Mouse (Mus musculus) adipocyte (in vitro differentiated cells): ENCODE data around the gene Pgap1.

Experiments
- DNase-seq: peaks from one replicate; pipeline ENCODE4 v3.0.0-alpha.2; 2016; ENCODE audit warnings: low spot score

Gene Pgap1

DNA sequence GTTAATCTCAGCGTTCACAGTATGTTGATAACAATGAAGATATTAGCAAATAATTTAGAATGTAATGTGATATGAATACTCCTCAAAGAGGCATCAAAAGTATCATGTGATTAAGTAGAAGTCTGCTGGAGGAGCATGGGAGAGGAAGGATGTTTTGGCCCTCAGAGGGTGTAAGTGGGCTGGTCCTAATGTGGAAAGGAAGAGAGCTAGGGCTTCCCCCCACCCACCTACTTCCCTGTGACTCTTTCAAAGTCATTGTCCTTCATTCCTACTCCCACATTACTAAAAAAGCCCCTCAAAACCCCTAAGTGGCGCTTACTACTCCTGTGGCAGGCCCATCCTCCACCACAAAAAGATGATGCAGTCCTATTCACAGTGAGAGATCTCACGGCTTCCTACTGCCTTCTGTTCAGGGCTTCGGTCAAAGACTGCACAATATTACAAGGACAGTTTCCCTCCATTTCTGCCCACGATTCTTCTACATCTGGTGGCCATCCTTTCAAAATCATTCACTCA lies 37.4 kb downstream of the Pgap1 start:
- DNase-seq = no peak

DNA sequence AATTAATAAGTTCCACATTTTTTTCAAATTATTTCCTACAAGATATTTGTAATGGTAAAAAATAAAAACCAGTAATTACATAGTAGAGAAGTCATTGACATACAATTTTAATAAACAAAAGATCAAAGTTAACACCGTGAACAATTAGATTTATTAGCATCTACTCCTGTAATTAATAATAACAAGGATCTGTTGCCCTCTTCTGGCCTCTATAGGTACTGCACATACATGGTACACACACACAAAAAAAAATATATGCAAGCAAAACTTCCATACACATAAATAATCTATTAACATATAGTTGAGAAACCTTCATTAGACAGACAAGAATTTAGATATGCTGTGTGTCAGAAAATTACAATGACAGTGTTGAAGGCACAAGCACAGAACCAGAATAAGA lies 43.6 kb downstream of the Pgap1 start:
- peak; percentile 10 for DNase-seq

DNA sequence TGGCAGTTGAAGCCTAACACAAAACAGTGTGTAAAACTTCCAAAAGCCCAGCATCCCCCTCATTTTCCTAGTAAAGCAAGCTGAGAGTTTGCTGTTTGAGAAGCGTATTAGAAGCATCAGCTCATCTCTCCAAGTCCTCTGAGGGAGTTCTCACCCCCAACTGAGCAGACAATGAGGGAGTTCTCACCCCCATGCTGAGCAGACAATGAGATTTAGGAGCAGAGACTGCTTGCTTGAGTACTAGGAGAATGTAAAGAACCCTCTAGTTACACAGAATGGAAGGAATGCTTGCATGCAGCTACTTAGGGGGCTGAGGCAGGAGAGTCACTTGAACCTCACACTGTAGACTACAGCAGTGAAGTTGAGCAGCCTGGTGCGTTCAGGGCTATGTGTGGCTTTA lies 59.0 kb downstream of the Pgap1 start:
- DNase-seq = no peak

DNA sequence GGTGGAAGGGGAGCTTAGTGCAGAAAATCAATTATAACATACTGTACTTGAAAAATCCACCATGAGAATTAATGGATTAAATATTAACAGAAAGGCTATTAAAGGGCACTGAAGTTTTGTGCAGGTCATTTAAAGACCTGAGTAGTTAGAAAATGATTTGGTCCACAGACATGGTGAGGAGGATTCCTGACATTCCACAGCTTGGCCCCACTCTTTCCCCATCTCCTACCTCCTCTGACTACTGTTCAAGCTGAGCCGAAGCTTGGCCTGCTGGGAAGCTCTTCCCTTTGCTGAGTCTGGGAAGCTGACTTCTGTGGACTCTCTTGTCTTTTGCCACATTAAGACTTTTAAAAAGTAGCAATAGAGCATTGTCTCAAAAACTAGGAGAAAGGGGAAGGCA lies 61.2 kb downstream of the Pgap1 start:
- no peak for DNase-seq

GRCm38 (mm10) chr1:54493496-54493895 lies 64.0 kb downstream of the Pgap1 start:
- DNase-seq = no peak

DNA sequence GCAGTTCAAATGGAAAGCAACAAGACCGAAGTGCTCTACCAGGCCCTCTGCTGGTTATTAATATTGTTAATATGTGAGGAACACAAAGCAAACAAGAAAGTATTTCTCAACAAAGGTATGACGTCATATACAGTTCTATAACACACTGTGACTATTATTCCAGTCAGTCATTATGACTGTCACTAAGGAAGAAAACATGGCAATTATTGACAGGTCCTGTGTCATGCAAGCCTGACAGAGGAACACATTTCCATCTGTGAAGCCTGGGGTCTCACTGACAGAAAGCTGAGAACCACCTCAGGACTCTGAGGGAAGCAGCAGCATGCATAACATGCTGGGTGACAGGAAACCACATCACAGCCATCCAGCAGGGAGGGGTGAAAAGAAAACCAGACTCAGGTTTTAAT lies 65.0 kb downstream of the Pgap1 start:
- DNase-seq = peak; percentile 17

DNA sequence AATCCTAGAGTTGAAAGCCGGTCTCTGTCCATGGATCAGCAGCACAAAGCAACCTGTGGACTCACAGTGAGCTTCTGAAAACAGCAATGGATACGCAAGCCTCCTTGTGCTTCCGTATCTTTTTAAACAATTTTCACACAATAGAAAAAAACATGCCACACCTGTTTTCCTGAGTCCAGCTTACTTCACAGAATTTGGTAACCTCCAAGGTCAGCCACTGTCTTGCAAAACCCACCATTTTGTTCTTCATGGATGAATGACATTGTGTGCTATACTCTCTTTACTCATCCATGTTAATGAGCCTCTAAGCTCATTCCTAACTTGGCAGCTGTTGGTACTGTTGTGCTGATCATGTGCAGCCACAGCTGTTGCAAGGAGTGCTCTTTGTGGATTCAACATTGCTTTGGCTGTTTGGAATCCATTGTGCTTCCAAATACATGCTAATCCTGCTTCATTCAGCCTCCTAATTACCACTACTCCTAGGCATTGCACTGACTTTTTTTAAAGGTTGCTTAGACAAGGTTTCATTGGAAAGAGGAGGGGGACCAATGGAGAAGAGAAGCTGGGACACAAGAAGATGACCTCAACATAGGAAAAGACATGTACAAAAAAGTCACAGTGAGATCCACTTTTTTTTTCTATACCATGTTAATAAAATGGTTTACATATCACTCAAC lies 72.6 kb downstream of the Pgap1 start:
- DNase-seq = no peak

DNA sequence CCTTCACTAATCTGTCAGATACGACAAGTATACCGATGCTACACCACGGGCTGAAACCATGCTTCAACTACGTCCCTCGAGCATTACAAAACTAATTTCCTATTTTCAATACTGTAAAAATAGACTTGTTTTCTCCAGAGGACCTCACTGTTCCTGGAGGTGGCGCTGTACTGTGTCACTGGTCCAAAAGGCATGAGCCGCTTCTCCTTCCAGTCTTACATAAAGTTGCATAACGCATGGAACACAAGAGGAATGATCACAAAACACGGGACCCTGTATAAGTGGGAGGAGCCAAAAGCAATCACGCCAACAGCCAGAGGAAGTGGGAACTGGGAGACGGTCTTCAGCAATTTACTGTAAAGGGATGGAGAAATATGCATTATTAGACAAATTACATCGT lies 77.0 kb downstream of the Pgap1 start:
- no peak for DNase-seq

DNA sequence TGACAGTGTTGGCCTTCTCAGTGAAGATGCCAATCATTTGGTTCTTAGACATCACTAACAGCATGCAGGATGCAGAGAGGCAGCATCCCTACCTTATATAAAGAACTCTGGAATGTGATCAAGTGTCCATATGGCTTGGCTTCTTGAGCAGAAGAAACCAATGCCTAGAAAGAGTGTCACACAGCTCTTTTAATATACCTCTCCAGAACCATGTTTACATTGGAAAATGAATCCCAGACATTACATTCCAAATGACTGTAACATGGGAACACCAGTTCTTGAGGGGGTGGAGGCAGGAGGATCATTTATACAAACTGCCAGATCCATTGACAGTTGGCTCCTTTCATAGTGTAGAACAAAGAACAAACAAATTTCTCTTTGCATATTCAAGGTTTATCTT lies 88.8 kb downstream of the Pgap1 start:
- no peak for DNase-seq

- no peak for DNase-seq
These were observed 90.1 kb downstream of the Pgap1 start for GRCm38 (mm10) chr1:54467366-54467765.

- DNase-seq = no peak
These were observed 105.4 kb downstream of the Pgap1 start for GRCm38 (mm10) chr1:54452116-54452515.

DNA sequence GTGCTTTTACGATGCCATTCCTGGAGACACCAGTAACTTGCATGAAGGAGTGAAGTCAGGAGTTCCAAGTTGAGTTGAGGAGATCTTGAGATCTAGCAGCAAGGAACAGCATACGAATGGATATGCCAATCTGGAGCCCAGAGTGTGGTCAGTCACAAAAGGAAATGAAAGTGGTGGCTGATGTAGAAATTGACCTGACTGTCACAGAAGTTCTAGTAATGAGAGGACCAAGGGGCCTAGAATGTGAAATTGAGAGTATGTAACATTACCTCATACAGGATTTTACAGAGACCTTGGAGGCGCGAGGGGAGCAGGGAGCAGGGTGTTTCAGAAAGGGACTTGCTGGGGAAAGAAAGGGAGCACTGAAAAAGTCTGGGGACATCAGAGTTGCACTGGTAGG lies 108.7 kb downstream of the Pgap1 start:
- no peak for DNase-seq

- no peak for DNase-seq
These were observed 113.8 kb downstream of the Pgap1 start for GRCm38 (mm10) chr1:54443641-54444040.

GRCm38 (mm10) chr1:54439080-54439476 lies 118.4 kb downstream of the Pgap1 start:
- DNase-seq = no peak

DNA sequence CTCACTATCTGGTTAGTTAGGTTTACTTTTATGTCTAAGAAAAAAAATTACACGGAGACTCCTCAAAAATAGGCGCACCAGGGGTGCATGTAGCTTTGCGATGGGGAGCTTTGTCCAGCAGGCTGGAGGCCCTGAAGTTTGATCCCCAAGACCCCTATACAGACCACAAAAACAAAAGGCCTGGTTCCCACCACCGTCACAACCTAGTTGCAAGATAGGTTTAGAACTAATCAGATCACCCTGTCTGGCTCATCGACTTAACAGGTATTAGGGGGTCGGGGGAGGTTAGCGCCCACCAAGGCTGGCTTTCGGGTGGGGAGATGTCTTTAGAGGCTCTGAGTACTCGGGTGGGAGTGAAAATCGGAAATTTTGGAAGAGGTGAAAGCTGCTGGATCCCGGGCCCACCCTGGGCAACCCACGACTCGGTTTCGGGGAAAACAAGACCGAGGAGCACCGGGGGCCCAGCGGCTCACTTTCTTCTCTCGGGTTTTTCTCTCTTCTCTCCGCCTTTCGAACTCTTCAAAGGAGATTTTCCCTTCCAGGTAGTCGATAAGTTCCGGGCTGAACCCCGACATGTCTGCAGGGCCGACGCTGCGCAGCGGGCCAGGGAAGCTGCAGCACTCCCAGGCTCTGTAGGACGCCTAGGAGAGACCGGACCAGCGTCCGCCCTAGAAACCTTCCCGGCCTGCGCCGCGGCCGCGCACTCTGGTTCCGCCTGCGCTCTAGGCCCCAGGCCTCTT lies 119.0 kb downstream of the Pgap1 start, which contains the start of gene Gtf3c3:
Gene Gtf3c3 (minus strand): TSS at position 632 of the 740 bp plus-strand sequence.
- peak; percentile 85 for DNase-seq
